Mouse (Mus musculus): ENCODE measurements around the gene Vmn1r14.
"Not testable (repeated sequence)": the region's sequence is repeated elsewhere in the genome, so short reads cannot be mapped to it uniquely, and the experiment has no call there.

Gene Vmn1r14

DNA sequence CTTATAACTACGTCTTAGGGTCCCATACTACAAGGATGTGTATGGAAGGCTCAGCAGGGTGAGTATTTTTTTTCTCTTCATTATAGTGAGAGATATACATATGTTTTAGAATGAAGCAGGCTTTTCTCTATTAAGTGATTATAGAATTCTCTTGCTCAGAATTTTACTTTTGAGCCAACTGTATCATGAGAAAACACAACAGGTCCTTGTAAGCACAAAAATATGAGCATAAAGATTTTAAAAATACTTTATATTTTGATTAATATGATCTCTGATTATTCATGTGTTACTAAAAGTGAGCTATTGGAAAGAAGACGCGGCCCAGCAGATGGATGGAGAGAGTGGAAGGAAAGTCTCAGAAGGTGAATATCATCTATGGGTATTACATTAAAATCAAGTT, at the start of gene Vmn1r14:
Gene Vmn1r14 (plus strand): TSS at position 301 of the 400 bp plus-strand sequence.
- DNase-seq (ENCODE audit: low spot score) = no peak

GRCm38 (mm10) chr6:57190016-57190415, 41.5 kb upstream of the Vmn1r14 start:
- DNase-seq (ENCODE audit: low spot score) = not testable (repeated sequence)

DNA sequence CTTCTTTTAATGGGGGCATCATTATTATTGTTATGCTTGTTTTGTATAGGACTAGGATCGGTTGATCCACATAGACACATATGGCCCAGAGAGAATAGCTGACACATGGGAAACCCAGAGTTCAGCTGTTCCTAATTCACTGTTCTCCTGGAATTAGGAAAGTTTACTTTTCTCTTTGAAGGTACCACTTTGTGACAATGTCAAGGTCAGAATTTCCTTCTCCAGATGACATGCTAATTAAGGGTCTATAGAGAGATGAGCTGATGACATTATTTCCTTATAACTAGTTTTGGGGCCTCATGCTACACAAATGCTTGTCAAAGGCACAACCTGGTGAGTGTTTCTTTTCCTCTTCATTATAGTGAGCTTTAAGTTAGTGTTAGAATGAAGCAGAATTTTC, 28.5 kb upstream of the Vmn1r14 start, which contains the start of gene Vmn1r13:
Gene Vmn1r13 (plus strand): TSS at position 301 of the 400 bp plus-strand sequence.
- DNase-seq (ENCODE audit: low spot score) = not testable (repeated sequence)

GRCm38 (mm10) chr6:57257652-57258051, 26.2 kb downstream of the Vmn1r14 start, which contains the start of gene Vmn1r15:
TSS of gene Vmn1r15 (plus strand) at chr6:57257952.
- DNase-seq (ENCODE audit: low spot score) = no peak

DNA sequence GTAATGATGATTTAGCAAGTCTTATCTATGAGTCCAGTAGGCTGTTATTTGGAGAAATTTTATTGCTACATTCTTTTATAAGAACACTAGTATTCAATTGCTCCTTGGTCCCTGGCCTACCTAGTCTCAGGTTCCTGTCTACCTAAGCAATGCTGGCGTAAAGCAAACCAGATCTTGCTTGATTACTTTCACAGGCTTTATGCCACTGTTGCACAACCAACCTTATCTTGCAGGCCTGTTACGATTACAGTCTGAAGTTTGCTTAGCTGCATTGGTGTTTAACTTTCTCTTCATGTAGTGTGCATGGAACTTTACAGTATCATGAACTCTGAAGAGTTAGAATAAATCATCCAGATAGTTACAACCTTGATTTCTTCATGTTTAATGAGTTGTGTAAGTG, 29.5 kb downstream of the Vmn1r14 start:
- DNase-seq (ENCODE audit: low spot score) = no peak

GRCm38 (mm10) chr6:57271881-57272280, 40.4 kb downstream of the Vmn1r14 start:
- no peak for DNase-seq (ENCODE audit: low spot score)

- DNase-seq (ENCODE audit: low spot score) = no peak
Observed at GRCm38 (mm10) chr6:57272517-57272916, 41.0 kb downstream of the Vmn1r14 start.

- no peak for DNase-seq (ENCODE audit: low spot score)
Observed at GRCm38 (mm10) chr6:57278952-57279351, 47.5 kb downstream of the Vmn1r14 start.

Measured in spleen, adult 12 weeks (tissue).